Mouse (Mus musculus): ENCODE results near the gene Crct1.

GRCm38 (mm10) chr3:92998691-92999090 lies 16.8 kb downstream of the Crct1 start:
- TF ChIP-seq JUND (IDR thresholded peaks at IDR 0.05; ENCODE audit: low read depth, low read length) (no peak), CTCF (IDR thresholded peaks at IDR 0.05 in 2 of 3, conservative IDR thresholded peaks at IDR 0.05 in 1 of 3; ENCODE audit: control insufficient read depth in 1 of 3, insufficient read depth in 1 of 3, low read depth in 2 of 3, low read length in 3 of 3, poor library complexity in 1 of 3, severe bottlenecking in 1 of 3) (peak; percentile 49 to 90 (median 68)), RCOR1 (IDR thresholded peaks at IDR 0.05; ENCODE audit: low read depth, low read length) (no peak), E2F4 (IDR thresholded peaks at IDR 0.05; ENCODE audit: borderline replicate concordance, low read depth, low read length) (no peak), CHD2 (IDR thresholded peaks at IDR 0.05; ENCODE audit: low read length) (no peak), HCFC1 (IDR thresholded peaks at IDR 0.05; ENCODE audit: low read depth, low read length) (no peak), POLR2AphosphoS5 (IDR thresholded peaks at IDR 0.05; ENCODE audit: borderline replicate concordance, low read depth, low read length) (no peak), USF1 (IDR thresholded peaks at IDR 0.05; ENCODE audit: low read depth, low read length) (no peak), GATA1 (IDR thresholded peaks at IDR 0.05; ENCODE audit: low read depth, low read length) (no peak), TAL1 (IDR thresholded peaks at IDR 0.05; ENCODE audit: low read length) (no peak), ETS1 (IDR thresholded peaks at IDR 0.05; ENCODE audit: low read depth, low read length) (no peak), POLR2A (IDR thresholded peaks at IDR 0.05; ENCODE audit: control insufficient read depth in 1 of 2, insufficient read depth in 1 of 2, low read depth in 1 of 2, low read length in 2 of 2, poor library complexity in 1 of 2) (no peak), NRF1 (IDR thresholded peaks at IDR 0.05; ENCODE audit: insufficient read depth, low read depth, low read length, poor library complexity, severe bottlenecking) (no peak), EP300 (IDR thresholded peaks at IDR 0.05; ENCODE audit: low read depth in 1 of 2, low read length in 2 of 2) (no peak)
